Mouse (Mus musculus): ENCODE data around the gene Gm17304. TPM values are rescaled to one million over a fixed set of nuclear protein-coding genes. Genes with fewer than 3 reads are reported as not detected.
A peak's percentile ranks its signal among the peaks of the same experiment; 100 is the strongest.

Gm17304 gene
- polyA plus RNA-seq (2012; ENCODE audit: insufficient read depth, insufficient read length, missing spikeins): not detected in 2 replicates

DNA sequence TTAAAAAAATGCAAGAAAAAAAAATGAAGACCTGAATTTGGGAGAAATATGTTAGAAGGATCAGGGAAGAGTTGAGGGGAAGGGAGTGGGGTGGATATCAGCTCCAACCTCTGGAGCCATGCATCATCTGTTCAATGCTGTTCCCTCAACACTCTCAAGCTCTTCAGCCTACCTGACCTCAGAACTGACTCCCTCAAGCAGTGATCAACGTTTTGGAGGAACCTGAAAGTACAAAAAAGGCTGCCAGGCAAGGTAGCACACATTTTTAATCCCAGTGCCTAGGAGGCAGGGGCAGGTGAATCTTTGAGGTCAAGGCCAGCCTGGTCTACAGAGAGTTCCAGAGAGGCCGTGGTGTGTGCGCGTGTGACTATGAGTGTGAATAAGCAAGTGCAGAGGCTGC, at the start of gene Gm17304:
Gene Gm17304, plus strand, starts transcription at position 301 of the 400 bp plus-strand sequence.
- peaks cover 7% of the 10 kb centered on the region for H3K4me1 ChIP-seq (ENCODE audit: control insufficient read depth, insufficient read depth, low read length)
- no peak within 1 kb of the TSS for H3K4me3 ChIP-seq (ENCODE audit: insufficient read depth, low read length)
- TF ChIP-seq CTCF (IDR thresholded peaks at IDR 0.05; ENCODE audit: low read depth, low read length) (no peak), POLR2A (IDR thresholded peaks at IDR 0.05; ENCODE audit: borderline replicate concordance, low read depth, low read length) (no peak)
- H3K27ac ChIP-seq (ENCODE audit: insufficient read depth, low read depth, low read length): no peak within 1 kb of the TSS

DNA sequence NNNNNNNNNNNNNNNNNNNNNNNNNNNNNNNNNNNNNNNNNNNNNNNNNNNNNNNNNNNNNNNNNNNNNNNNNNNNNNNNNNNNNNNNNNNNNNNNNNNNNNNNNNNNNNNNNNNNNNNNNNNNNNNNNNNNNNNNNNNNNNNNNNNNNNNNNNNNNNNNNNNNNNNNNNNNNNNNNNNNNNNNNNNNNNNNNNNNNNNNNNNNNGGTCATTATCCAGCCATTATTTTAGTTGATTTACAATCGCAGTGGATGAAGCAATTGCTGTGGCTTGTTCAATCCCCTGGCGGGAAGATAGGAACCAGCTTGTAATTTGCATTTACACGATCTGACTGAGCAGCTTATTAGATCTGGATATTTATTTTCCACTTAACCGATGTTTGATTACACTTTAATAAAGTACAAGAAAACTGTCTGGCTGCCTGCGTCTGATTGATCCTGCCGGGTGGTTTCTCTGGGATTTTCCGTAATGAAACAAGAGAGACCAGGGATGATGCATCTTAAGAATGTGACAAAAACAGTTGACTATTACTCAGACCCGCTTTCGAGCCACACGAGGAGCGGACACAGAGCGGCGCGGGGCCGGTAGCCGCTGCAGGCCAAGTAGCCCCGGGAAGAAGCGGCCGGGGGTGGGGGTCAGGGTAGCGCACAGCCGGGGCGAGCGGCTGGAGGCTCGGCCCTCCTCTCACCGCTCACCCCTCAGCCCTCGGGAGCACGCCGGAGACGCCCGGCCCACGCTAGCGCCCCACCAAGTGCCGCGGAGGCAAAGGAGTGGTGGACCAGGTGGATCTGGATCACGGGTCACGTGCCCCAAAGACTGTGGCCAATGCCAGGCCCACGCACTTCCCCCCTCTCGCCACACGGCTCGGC, 48.0 kb upstream of the Gm17304 start:
- Histone ChIP-seq H3K4me1 (ENCODE audit: control insufficient read depth, insufficient read depth, low read length) (no peaks in the 10 kb centered on the region; the same call in 1 of the 2 replicates), H3K4me3 (ENCODE audit: insufficient read depth, low read length) (peak overlapping the region; percentile 51)
- TF ChIP-seq POLR2A (IDR thresholded peaks at IDR 0.05; ENCODE audit: borderline replicate concordance, low read depth, low read length): no peak
- no peak for TF ChIP-seq CTCF (IDR thresholded peaks at IDR 0.05; ENCODE audit: low read depth, low read length)

DNA sequence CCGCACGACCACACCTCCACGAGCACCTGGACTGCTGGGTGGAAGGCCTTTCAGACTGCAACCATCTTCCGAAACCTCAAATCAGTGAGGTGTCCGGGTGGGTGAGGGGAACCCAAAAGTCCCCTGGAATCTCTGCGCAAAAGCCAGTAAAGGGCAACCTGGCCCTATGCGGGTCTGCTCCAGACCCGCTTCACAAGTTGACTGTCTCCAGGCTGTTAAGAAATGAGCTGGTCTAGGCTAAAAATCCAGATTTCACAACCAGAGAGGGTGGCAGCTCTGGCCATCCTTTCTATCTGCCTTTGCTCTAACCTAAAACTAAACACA, 47.4 kb upstream of the Gm17304 start:
- Histone ChIP-seq H3K4me3 (ENCODE audit: insufficient read depth, low read length) (peak overlapping the region; percentile 51), H3K4me1 (ENCODE audit: control insufficient read depth, insufficient read depth, low read length) (no peaks in the 10 kb centered on the region; the same call in 1 of the 2 replicates)
- no peak for TF ChIP-seq POLR2A (IDR thresholded peaks at IDR 0.05; ENCODE audit: borderline replicate concordance, low read depth, low read length)
- no peak for TF ChIP-seq CTCF (IDR thresholded peaks at IDR 0.05; ENCODE audit: low read depth, low read length)

More for the DNA sequence above, 48.0 kb upstream of the Gm17304 start:
- no peak overlapping the region for H3K27ac ChIP-seq (ENCODE audit: insufficient read depth, low read depth, low read length)

DNA sequence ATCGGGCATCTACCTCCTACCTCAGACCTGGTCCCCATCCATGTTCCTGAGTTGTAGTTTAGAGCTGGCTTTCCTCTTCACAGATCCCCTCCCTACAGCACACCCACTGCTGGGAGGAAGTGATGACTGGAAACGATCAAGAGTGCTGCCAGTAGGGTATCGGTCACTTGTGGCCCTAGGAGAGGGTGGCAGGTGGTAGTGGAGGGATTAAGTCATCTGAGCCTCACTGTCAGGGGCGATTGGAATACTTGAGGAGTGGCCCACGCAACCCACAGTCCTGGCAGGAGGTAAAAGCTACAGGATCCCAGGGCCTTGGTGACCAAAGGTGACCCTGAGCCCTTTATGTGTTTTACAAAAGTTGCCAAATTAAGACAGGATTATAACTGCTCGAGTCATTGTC, 42.9 kb upstream of the Gm17304 start:
- Histone ChIP-seq H3K27ac (ENCODE audit: insufficient read depth, low read depth, low read length) (no peak overlapping the region), H3K4me3 (ENCODE audit: insufficient read depth, low read length) (no peak overlapping the region), H3K4me1 (ENCODE audit: control insufficient read depth, insufficient read depth, low read length) (no peaks in the 10 kb centered on the region; the same call in 1 of the 2 replicates)
- no peak for TF ChIP-seq CTCF (IDR thresholded peaks at IDR 0.05; ENCODE audit: low read depth, low read length)
- TF ChIP-seq POLR2A (IDR thresholded peaks at IDR 0.05; ENCODE audit: borderline replicate concordance, low read depth, low read length): no peak

More for the DNA sequence above, 47.4 kb upstream of the Gm17304 start:
- no peak overlapping the region for H3K27ac ChIP-seq (ENCODE audit: insufficient read depth, low read depth, low read length)

DNA sequence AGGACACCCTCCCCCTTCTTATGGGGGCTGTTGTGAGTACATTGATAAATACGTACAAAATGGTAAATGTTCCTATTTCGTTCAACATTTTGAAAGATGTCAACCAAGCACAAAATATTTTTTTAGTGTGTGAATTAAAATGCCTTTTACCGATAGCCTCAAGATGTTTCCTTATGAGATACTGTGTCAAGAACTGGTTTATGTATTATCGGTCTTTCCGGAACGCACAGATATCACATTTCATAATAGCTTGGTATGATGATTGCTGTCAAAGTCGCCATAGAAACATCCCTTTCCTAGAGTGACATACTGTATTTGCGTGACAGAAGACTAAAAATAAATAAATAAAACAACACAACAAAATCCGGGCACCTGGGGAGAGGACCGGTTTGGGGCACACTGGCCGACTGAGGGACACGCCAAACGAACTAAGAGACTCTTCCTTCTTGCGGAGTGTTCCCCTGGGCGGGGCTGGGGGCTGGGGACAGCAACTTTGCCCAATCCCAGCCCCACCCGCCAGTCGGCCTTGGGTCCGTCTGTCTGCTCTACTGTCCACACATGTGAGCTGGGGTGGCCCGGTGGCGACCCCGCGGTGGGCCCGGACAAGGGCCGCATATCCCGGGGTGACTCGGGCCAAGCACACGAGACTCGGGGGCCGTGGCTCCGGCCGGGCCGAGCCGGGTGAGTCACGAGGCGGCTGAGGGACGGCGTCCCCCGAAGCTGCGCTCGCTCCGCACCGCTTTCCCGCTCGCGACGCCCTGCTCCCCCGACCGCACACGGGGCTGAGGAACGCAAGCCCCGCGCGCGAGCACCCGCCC, 34.9 kb upstream of the Gm17304 start:
- Histone ChIP-seq H3K4me1 (ENCODE audit: control insufficient read depth, insufficient read depth, low read length) (peaks cover 3% of the 10 kb centered on the region), H3K27ac (ENCODE audit: insufficient read depth, low read depth, low read length) (no peak overlapping the region), H3K4me3 (ENCODE audit: insufficient read depth, low read length) (peak overlapping the region; percentile 60)
- TF ChIP-seq CTCF (IDR thresholded peaks at IDR 0.05; ENCODE audit: low read depth, low read length): no peak
- TF ChIP-seq POLR2A (IDR thresholded peaks at IDR 0.05; ENCODE audit: borderline replicate concordance, low read depth, low read length): no peak

DNA sequence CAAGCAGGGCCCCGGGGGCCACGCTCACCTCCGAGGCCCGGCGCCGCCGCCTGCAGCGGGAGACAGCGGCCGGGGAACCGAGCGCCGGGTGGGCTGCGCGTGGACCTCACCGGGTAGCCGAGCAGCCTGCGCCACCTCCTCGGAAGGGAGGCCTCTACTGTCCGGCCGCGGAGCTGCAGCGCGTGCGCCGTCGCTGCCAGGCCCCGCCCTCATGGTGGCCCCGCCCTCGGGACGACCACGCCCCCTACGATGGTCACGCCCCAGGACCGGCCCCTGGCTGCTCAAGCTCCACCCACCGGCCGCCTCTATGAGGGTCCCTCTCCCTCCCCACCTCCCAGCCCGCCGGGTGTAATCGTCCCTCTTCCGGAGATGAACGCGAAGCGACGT, 34.3 kb upstream of the Gm17304 start:
- Histone ChIP-seq H3K4me3 (ENCODE audit: insufficient read depth, low read length) (peak overlapping the region; percentile 60), H3K27ac (ENCODE audit: insufficient read depth, low read depth, low read length) (no peak overlapping the region), H3K4me1 (ENCODE audit: control insufficient read depth, insufficient read depth, low read length) (peaks cover 3% of the 10 kb centered on the region)
- TF ChIP-seq CTCF (IDR thresholded peaks at IDR 0.05; ENCODE audit: low read depth, low read length) (no peak), POLR2A (IDR thresholded peaks at IDR 0.05; ENCODE audit: borderline replicate concordance, low read depth, low read length) (no peak)

DNA sequence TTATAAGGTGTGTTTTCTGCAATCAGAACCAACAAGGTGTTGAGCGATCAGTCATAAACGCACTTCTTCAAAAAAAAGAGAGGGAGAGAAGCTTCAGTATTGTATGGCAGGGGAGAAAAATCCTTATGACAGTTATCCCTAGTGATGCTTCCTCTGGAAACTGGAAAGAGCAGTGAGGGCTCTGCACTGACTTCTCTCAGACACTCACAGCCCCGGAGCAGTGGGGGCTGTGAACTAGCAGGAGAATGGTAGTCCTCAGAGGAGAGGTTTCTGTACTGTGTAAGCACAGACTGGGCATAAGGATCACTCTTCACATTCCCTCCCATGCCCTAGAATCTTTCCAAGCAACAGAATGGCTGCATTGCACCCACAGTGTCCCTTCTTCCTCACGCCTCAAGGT, 33.8 kb upstream of the Gm17304 start:
- TF ChIP-seq CTCF (IDR thresholded peaks at IDR 0.05; ENCODE audit: low read depth, low read length) (no peak), POLR2A (IDR thresholded peaks at IDR 0.05; ENCODE audit: borderline replicate concordance, low read depth, low read length) (no peak)
- H3K27ac ChIP-seq (ENCODE audit: insufficient read depth, low read depth, low read length): no peak overlapping the region
- H3K4me3 ChIP-seq (ENCODE audit: insufficient read depth, low read length): no peak overlapping the region; the same call in 1 of the 2 replicates
- peaks cover 3% of the 10 kb centered on the region for H3K4me1 ChIP-seq (ENCODE audit: control insufficient read depth, insufficient read depth, low read length)

DNA sequence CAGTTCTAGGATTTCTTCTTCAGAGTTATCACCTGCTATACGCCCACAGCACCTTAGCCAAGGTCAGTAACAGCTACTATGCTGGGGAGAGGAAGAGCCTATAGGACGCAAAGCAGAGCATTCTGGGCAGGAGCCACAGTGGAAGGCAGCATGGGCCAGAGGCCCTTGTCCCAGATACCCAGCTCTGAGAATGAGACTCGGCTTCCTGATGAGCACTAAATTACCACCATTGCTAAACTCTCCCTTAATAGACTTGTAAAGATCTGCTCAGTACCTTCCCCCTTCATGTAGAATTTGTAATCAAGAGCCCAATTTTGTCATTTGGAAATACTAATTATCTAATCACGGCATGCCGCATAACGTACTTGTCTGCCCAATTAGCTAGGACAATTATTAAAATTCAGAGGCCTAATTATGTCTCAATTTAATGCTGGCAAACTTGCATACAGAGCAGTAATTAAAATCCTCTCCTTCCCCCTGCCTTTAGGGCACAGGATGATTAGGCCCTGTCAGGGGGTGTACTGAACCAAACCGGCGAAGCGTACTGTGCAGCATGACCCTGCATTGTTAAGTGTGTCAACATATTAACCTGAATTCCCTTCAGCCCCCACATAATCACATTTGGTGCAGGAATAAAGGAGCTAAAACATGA, 31.5 kb upstream of the Gm17304 start:
- no peak for TF ChIP-seq CTCF (IDR thresholded peaks at IDR 0.05; ENCODE audit: low read depth, low read length)
- no peak for TF ChIP-seq POLR2A (IDR thresholded peaks at IDR 0.05; ENCODE audit: borderline replicate concordance, low read depth, low read length)
- no peak overlapping the region for H3K27ac ChIP-seq (ENCODE audit: insufficient read depth, low read depth, low read length)
- peaks cover 3% of the 10 kb centered on the region for H3K4me1 ChIP-seq (ENCODE audit: control insufficient read depth, insufficient read depth, low read length)
- H3K4me3 ChIP-seq (ENCODE audit: insufficient read depth, low read length): no peak overlapping the region

DNA sequence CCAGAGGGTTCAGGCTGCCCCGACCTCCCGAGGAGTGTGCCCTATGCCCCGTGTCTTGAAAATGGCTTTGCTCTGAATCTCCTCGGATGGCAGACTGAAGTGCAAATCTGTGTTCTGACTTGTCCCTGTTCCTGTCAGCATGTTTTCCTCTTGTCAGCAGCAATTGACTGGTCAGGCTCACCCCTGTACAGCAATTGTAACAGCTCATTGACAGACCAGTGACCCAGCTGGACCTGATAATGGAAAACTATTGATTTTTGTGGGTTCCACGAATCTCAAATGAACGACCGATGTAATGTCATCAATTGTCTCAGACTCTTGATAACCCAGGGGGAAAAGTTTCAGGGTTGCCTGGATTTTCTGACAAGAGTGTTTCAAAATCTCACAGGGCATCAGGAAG, 28.0 kb upstream of the Gm17304 start:
- TF ChIP-seq CTCF (IDR thresholded peaks at IDR 0.05; ENCODE audit: low read depth, low read length) (no peak), POLR2A (IDR thresholded peaks at IDR 0.05; ENCODE audit: borderline replicate concordance, low read depth, low read length) (no peak)
- no peak overlapping the region for H3K27ac ChIP-seq (ENCODE audit: insufficient read depth, low read depth, low read length)

More for the DNA sequence above, 28.0 kb upstream of the Gm17304 start:
- no peak overlapping the region for H3K4me3 ChIP-seq (ENCODE audit: insufficient read depth, low read length)
- H3K4me1 ChIP-seq (ENCODE audit: control insufficient read depth, insufficient read depth, low read length): no peaks in the 10 kb centered on the region

All from bone marrow macrophage, adult 2 months (primary cell).